Mouse (Mus musculus) embryo, embryonic 10 days (tissue): Measurements from ENCODE around the gene Krt81.
A peak's percentile ranks its signal among the peaks of the same experiment; 100 is the strongest.

Experiments used
- DNase-seq: peaks from one replicate; pipeline ENCODE4 v3.0.0-alpha.2; 2015; ENCODE audit warnings: low spot score

The Krt81 gene

GRCm38 (mm10) chr15:101453093-101453736 is 10.3 kb downstream of the Krt81 start:
- peak; percentile 86 for DNase-seq

GRCm38 (mm10) chr15:101447444-101447843 is 16.1 kb downstream of the Krt81 start, which contains the start of gene Krt88:
Krt88 (plus strand) TSS chr15:101447744.
- DNase-seq: no peak

- DNase-seq: no peak
Measured at GRCm38 (mm10) chr15:101446572-101446971, 17.0 kb downstream of the Krt81 start.

DNA sequence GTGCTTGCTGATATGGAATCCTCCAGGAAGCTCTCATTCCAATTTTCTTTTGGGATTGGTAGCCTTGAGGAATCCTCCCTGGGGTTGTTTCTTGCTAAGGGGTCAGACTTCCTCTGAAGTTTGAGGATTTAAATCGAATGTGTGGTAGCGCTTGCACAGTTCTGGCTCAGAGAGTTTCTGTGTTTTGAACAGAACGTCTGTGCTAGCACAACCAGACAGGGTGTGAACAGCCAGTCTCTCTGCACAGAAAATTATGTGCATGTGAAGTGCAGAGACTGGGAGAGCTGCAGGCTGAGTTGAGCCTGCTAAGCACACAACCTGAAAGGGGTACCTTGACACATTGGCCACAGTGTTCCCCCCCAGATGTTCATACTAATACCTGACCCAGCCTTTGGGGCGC is 22.7 kb downstream of the Krt81 start:
- DNase-seq: no peak

GRCm38 (mm10) chr15:101438555-101438954 is 25.0 kb downstream of the Krt81 start, which contains the start of gene Krt87:
Krt87 (minus strand) TSS chr15:101438804.
- DNase-seq: peak; percentile 43

- DNase-seq: no peak
Measured at GRCm38 (mm10) chr15:101436611-101437010, 26.9 kb downstream of the Krt81 start.

DNA sequence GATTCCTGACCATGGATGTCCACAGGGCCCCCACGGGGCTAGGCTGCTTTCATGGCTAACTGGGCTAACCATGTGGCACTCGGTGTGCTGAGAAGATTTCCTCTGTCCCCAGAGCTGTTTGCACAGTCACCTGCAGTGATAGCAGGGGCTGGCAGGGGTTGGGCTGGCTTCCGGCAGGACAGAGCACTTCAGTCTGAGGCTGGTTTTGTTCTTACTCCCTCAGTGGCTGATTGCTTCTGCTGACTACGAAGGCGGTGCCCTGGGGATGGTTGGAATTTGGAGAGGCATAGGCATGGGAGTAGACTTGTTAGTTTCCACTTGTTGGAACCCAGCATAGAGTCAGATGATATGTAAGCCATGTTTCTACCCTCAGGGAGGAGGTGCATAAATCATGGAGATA is 38.6 kb downstream of the Krt81 start:
- DNase-seq: no peak

DNA sequence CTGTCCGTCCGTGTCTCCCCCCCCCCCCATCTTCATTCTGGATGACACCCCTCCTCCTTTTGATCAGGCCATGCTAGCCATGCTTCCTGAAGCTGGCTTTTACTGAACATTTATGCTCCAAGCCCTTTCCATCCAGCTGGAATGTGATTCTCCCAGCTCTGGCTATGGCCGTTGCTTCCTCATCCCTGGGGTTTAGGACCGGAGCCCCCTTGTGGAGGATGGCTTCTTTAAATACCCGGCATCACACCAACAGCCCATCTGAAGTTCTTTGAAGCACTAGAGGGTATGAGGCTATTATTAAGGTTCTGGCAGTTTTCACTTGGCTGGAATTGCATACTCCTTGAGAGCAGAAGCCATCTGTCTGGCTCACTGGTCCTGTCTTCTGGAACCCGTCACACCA is 42.6 kb downstream of the Krt81 start:
- peak; percentile 26 for DNase-seq

DNA sequence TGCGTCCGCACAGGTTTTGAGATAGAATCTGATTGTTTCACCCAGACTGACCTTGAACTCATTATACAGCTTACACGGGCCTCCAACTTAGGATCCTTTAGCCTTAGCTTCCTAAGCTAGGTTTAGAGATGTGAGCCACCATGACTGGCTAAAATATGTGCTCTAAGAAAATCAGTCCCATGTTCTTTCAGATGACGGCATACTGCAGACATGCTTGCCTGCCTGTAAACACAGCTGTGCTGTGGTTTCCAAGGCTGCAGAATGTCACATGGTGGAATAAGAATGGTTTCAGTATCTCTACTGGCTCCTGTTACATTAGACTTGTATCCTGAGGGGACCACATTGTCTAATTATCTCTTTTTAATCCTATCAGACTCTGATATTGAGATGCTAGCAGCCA is 44.6 kb downstream of the Krt81 start:
- DNase-seq: no peak

DNA sequence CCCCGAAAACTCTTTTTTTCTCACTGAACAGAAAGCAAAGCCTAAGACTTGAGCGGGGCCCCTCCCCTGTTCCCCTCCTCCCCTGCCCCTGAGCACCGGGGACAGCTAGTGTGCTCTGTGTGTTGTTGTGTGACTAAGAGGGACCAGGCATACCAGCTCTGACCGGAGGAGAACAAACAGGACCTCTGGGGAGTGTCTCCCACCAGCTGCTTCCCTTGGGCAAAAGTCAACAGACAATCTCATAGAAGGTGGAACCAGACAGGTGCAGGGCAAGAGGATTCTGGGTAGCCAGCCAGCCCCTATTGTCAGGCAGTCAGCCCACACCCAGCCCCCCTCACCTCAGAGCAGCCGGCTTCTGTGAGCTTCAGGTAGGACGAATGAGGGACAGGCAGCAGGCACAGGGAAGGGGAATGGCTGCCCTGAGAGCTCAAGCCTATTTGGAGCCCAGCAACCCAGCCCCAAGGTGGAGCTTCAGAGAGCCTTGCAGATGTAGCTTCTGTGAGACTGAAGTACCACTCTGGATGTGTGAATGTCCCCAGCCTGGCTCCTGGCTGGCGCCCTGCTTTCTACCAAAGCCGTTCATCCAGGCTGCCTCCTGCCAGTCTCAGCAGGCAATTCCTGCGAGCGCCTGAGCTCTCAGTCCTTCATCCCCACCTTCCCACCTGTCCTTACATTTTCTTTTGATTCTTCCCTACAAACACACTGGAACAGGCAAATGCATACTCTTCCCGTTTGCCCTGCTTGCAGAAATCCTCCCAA is 48.6 kb downstream of the Krt81 start:
- DNase-seq: no peak

DNA sequence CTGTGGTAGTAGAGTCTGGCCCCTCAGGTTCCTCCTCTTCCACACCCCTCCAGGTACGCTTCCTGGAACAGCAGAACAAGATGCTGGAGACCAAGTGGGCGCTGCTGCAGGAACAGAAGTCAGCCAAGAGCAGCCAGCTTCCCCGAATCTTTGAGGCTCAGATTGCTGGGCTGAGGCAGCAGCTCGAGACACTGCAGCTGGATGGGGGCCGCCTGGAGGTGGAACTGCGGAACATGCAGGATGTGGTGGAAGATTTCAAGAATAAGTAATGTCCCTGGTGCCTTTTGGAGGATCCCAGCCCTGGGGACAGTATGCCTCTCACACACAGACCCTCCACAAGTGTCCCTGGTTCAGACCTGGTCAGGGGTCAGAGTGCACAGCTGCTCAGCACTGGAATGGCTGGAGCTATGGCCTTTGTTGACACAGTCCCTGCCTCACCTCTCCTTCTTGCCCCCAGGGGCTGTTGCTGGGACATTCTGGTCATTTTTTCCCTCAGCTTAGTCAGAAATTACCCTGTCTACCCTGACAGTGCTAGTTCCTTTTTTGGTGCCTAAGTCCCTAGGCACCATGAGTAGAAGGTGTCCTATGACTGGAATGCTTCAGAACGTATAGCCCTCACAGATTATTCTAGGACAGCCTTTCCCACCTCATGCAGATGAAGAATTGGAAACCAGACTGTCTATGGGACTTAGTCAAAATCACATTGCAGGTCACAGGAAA is 49.5 kb downstream of the Krt81 start:
- peak; percentile 53 for DNase-seq

GRCm38 (mm10) chr15:101412188-101412587 is 51.4 kb downstream of the Krt81 start:
- no peak for DNase-seq

- no peak for DNase-seq
Measured at GRCm38 (mm10) chr15:101410775-101411174, 52.8 kb downstream of the Krt81 start, which contains the start of gene Krt7. Krt7 (plus strand) TSS chr15:101411043.
